Mouse (Mus musculus) embryonic facial prominence, embryonic 13.5 days (tissue): ENCODE results near the gene Zfp277. TPM values are rescaled to one million over a fixed set of nuclear protein-coding genes. Genes with fewer than 3 reads are reported as not detected.

Source experiments
- ATAC-seq: fragments of 200-750 bp; cut with Nextera tagmentation; 2 replicates; pipeline ENCODE4 v1.8.0; 2017; ENCODE audit warnings: low read depth; ENCODE audit not compliant: insufficient number of reproducible peaks, insufficient read depth, low FRiP score, low TSS enrichment
- H3K27ac ChIP-seq: fragments of 300-500 bp; sonication (generic); 2 replicates; pipeline ENCODE4 v1.5.1; 2015; ENCODE audit warnings: moderate library complexity, mild to moderate bottlenecking, inconsistent platforms
- H3K27me3 ChIP-seq: fragments of 300-500 bp; sonication (generic); 2 replicates; pipeline ENCODE4 v1.6.1; 2015; ENCODE audit warnings: mild to moderate bottlenecking, inconsistent platforms
- H3K36me3 ChIP-seq: fragments of 300-500 bp; sonication (generic); 2 replicates; pipeline ENCODE4 v1.6.1; 2015; ENCODE audit warnings: mild to moderate bottlenecking, inconsistent platforms
- H3K4me1 ChIP-seq: fragments of 300-500 bp; sonication (generic); 2 replicates; pipeline ENCODE4 v1.6.1; 2015; ENCODE audit warnings: inconsistent platforms
- H3K4me2 ChIP-seq: fragments of 300-500 bp; sonication (generic); 2 replicates; pipeline ENCODE4 v1.6.1; 2015; ENCODE audit warnings: moderate library complexity, mild to moderate bottlenecking, inconsistent platforms
- H3K4me3 ChIP-seq: fragments of 300-500 bp; sonication (generic); 2 replicates; pipeline ENCODE4 v1.5.1; 2015; ENCODE audit warnings: mild to moderate bottlenecking, inconsistent platforms
- H3K9ac ChIP-seq: fragments of 300-500 bp; sonication (generic); 2 replicates; pipeline ENCODE4 v1.6.1; 2015; ENCODE audit warnings: mild to moderate bottlenecking, inconsistent platforms
- H3K9me3 ChIP-seq: fragments of 300-500 bp; sonication (generic); 2 replicates; pipeline ENCODE4 v1.6.1; 2016; ENCODE audit warnings: inconsistent platforms
- WGBS: fragments of 180-500 bp; shearing (Covaris S2); methylation state at CpG from one replicate; pipeline ENCODE4 v1.1.7; 2015; ENCODE audit warnings: mixed read lengths; 5-methylcytosine and 5-hydroxymethylcytosine counted together
- polyA plus RNA-seq: library from polyadenylated mRNA; unstranded; fragments of >200 nt; fragmentation: Nextera tagmentation; extraction: Ambion mirVana; gene quantifications from 2 replicates; pipeline ENCODE4 v1.2.1, GENCODE M21; 2015

The Zfp277 gene
- polyA plus RNA-seq, 1 experiment from 2014 or later, result 39.3 TPM

DNA sequence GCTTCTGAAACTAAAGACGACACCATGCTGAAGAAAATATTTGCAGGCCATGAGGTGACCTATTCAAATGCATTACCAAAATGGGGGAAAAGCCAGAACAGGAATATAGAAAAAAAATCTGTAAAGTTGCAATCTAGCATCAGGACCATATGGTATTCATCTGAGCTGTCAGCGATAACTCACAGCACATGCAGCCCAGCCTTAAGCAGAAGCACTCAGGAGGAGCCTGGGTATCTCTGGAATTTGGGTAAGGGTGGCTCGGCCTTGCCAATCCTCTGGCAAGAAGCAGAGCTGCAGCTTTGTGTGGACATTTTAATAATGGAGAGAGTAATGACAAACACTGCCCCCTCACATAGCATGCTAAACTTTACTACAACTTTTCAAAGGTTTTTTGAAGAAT is 15.7 kb downstream of the Zfp277 start:
- 17% methylated on average over 3 of the region's 3 CpGs for WGBS
- H3K9me3 ChIP-seq, result no peaks in the 10 kb centered on the region
- H3K9ac ChIP-seq, result no peak overlapping the region
- ATAC-seq, result 0 out of 2 replicates have a peak, but pooled peaks have one; percentile 62
- H3K27me3 ChIP-seq, result no peaks in the 10 kb centered on the region
- H3K4me3 ChIP-seq, result no peak overlapping the region
- H3K4me2 ChIP-seq, result no peak overlapping the region
- H3K27ac ChIP-seq, result 0 out of 2 replicates have a peak overlapping the region, but pooled peaks have one; percentile 13
- H3K4me1 ChIP-seq, result peaks cover 21% of the 10 kb centered on the region
- H3K36me3 ChIP-seq, result no peaks in the 10 kb centered on the region

DNA sequence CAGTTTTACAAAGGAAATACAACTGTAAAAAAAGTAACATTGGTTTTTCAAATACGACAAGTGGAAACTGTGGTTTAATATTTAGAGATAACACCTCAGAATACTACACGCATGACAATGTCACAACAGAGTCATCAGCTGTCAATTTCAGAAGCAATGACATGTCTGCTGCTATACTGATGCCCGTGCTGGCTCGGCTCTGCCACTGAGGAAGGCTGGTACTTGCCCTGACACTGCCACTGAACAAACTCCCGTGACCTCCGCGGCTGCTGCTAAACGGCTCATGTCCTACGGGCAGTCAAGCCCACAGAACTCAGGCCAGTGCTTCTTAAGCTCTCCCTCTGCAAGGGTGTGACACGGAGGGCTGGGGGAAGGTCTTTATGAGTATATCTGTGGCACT is 18.1 kb downstream of the Zfp277 start:
- Histone ChIP-seq H3K36me3 (no peaks in the 10 kb centered on the region), H3K4me1 (peaks cover 21% of the 10 kb centered on the region), H3K4me2 (no peak overlapping the region), H3K27me3 (no peaks in the 10 kb centered on the region), H3K9ac (no peak overlapping the region), H3K9me3 (no peaks in the 10 kb centered on the region), H3K27ac (no peak overlapping the region), H3K4me3 (no peak overlapping the region)
- no peak for ATAC-seq
- 82% methylated on average over 10 of the region's 10 CpGs for WGBS

DNA sequence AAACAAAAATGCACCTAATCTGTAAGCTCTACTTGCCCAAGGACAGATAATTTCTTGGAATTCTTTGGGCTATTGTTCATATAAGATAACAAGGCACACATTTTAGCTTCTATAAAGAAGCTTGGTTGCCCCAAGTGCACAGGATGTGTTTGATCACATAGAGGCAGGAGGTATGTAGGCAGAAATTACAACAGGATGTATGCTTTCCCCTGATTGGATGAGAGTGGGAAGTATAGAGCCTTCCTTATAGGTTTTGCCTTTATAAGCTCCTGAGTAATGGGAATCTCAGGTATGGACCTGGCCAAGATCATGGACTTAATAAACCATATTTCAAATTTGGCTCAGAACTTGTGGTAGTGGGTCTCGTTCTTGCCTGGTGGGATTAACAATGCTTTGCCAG is 20.7 kb downstream of the Zfp277 start:
- no peak for ATAC-seq
- 83% methylated on average over 1 of the region's 1 CpGs for WGBS
- Histone ChIP-seq H3K27ac (no peak overlapping the region), H3K9ac (no peak overlapping the region), H3K4me1 (peaks cover 7% of the 10 kb centered on the region), H3K27me3 (no peaks in the 10 kb centered on the region), H3K36me3 (no peaks in the 10 kb centered on the region), H3K4me3 (no peak overlapping the region), H3K9me3 (no peaks in the 10 kb centered on the region), H3K4me2 (no peak overlapping the region)

DNA sequence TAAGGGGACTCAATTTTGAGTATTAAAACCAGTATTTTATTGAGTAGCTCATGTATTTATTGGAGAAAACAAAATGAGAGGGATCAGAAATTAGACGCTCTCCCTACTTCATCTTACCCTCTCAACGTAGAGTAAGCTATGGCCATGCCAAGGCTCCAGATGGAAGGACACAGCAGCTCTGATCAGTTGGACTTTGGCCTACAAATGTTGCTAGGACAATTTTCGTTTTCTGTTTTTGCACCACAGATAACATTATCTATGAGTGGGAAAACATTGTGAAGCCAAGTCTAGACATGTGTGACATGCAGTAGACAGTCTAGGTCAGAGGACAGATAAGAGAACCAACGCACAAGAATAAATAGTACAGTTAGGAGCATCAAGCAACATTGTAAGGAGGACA is 28.4 kb downstream of the Zfp277 start:
- Histone ChIP-seq H3K4me1 (no peaks in the 10 kb centered on the region), H3K36me3 (no peaks in the 10 kb centered on the region)

DNA sequence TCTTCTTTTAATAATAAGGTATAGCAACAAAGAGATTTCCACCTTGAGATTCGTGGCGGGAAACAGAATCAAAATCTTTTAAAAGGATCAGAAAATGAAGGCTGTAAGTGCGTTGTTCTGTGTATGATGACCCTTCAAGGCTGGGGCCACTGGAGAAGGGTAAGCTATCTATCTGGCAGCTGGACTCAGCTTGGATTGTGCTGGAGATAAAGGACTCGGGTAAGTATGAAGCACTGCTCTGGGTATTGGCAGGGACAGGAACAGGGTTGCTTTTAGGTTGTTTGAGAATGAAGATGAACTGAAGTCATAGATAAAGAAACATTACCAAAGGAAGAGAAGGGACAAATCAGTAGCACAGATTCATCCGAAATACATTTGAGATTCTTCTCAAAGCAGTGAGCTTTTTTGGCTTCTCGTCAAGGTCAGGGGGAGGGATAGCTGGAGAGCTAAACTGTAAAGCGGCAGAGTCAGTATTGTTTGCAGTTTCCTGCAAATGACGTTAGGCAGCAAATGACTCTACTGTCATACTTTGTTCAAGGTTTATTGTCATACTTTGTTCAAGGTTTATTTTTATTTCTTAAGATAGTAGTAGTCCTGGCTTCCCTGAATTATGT is 30.3 kb downstream of the Zfp277 start:
- Histone ChIP-seq H3K36me3 (0 out of 2 replicates have a peak, but pooled peaks cover 4% of the 10 kb centered on the region), H3K4me2 (no peak overlapping the region), H3K27ac (no peak overlapping the region), H3K4me1 (no peaks in the 10 kb centered on the region), H3K9me3 (no peaks in the 10 kb centered on the region), H3K9ac (no peak overlapping the region), H3K27me3 (no peaks in the 10 kb centered on the region), H3K4me3 (no peak overlapping the region)
- no peak for ATAC-seq
- 85% methylated on average over 8 of the region's 8 CpGs for WGBS

More for the DNA sequence above, 28.4 kb downstream of the Zfp277 start:
- no peaks in the 10 kb centered on the region for H3K9me3 ChIP-seq
- H3K4me2 ChIP-seq, result no peak overlapping the region
- H3K27me3 ChIP-seq, result no peaks in the 10 kb centered on the region
- no peak overlapping the region for H3K9ac ChIP-seq
- ATAC-seq, result no peak
- H3K4me3 ChIP-seq, result no peak overlapping the region
- 94% methylated on average over 4 of the region's 4 CpGs for WGBS
- H3K27ac ChIP-seq, result no peak overlapping the region

DNA sequence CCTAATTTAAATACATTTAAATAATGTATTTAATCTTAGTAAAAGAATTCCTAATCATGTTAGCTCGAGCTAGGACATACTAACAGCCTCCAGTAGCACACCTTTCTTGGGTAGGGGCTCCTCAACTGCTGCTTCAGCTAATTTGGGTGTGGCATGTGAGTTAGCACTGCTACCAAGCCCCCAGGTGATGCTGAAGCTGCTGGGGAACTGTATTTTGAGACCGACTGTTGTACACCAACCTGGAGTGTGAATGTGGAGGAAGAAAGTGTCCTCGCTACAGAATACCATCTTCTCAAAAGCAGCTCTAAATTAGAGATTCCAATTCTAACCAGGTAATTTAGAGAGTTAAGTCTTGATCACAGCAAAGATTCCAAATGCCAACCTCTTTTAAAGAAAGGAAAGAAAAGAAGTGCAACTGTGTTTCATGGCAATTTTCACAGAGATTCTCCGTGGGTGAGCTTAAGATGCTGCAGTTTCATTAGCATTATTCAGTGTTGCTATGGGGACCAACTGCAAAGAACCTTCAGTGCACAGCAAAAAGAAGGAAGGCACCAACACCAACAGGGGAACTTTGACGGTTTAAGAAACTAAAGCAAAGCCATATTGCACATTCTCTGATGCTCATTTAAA is 30.9 kb downstream of the Zfp277 start:
- Histone ChIP-seq H3K4me3 (no peak overlapping the region), H3K9ac (no peak overlapping the region), H3K36me3 (peaks cover 5% of the 10 kb centered on the region), H3K27ac (no peak overlapping the region), H3K27me3 (no peaks in the 10 kb centered on the region), H3K4me1 (no peaks in the 10 kb centered on the region), H3K4me2 (no peak overlapping the region), H3K9me3 (0 out of 2 replicates have a peak, but pooled peaks cover under 1% of the 10 kb centered on the region)
- no peak for ATAC-seq
- WGBS, result 65% methylated on average over 5 of the region's 5 CpGs

DNA sequence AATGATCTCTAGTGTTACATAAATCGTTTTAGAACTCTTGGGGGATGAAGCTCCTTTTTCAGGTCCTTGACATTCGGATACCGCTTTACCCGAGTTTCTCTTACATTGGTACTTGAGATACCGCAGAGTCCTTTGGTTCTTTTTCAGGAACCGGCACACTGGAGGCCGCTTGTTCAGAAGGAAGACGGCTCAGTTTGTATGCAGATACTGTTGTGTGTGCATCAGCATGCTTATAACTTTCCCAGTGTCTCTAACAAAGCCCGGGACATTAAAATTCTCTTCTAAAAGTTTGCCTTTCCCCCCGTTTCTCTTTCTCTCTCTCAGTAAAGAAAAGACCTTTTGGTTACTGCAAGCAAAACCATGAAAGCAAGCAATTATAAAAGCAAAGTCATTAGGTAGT is 45.9 kb downstream of the Zfp277 start:
- 92% methylated on average over 10 of the region's 10 CpGs for WGBS
- no peak for ATAC-seq

DNA sequence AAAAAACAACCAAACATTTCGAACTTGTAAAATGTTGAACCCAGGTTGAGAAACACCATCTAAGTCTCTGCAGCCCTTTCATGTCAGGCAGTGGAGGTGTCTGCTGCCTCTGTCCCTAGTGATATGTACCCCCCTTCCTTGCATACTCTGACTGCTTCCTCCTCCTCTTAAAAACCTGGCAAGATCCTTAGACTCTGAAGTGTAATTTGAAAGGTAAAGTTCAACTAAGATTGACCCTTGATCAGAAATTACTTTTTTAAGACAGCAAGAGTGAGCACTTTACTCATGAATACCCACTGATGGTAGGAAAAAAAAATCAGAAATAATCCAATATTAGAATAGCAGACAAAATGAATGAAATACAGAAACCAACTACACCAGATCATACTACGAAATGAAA is 46.3 kb downstream of the Zfp277 start:
- H3K27ac ChIP-seq, result no peak overlapping the region
- 95% methylated on average over 2 of the region's 2 CpGs for WGBS
- ATAC-seq, result no peak
- no peak overlapping the region for H3K4me3 ChIP-seq
- H3K27me3 ChIP-seq, result no peaks in the 10 kb centered on the region
- peaks cover 5% of the 10 kb centered on the region; the same call in 1 of the 2 replicates for H3K9me3 ChIP-seq
- no peak overlapping the region for H3K9ac ChIP-seq
- H3K36me3 ChIP-seq, result no peaks in the 10 kb centered on the region
- H3K4me2 ChIP-seq, result no peak overlapping the region
- H3K4me1 ChIP-seq, result no peaks in the 10 kb centered on the region

More for the DNA sequence above, 45.9 kb downstream of the Zfp277 start:
- Histone ChIP-seq H3K4me3 (no peak overlapping the region), H3K9ac (no peak overlapping the region), H3K4me1 (no peaks in the 10 kb centered on the region), H3K4me2 (no peak overlapping the region), H3K27me3 (no peaks in the 10 kb centered on the region), H3K9me3 (peaks cover 5% of the 10 kb centered on the region; the same call in 1 of the 2 replicates), H3K27ac (no peak overlapping the region), H3K36me3 (no peaks in the 10 kb centered on the region)

DNA sequence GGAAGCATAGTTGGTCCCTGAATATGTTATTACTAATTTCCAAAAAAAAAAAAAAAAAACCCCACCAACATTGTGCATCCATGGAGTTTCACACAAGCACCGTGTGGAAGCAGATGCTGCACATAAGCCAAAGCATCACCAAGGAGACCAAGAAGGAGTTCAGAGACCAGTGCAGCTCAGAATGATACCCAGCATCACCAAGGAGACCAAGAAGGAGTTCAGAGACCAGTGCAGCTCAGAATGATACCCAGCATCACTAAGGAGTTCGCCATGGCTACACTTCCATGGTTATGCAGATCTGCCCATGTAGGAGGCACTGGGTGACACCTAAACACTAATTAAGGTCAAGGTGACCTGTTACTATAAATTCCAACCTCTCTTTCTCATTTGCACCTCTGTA is 46.8 kb downstream of the Zfp277 start:
- WGBS, result 91% methylated on average over 2 of the region's 2 CpGs

DNA sequence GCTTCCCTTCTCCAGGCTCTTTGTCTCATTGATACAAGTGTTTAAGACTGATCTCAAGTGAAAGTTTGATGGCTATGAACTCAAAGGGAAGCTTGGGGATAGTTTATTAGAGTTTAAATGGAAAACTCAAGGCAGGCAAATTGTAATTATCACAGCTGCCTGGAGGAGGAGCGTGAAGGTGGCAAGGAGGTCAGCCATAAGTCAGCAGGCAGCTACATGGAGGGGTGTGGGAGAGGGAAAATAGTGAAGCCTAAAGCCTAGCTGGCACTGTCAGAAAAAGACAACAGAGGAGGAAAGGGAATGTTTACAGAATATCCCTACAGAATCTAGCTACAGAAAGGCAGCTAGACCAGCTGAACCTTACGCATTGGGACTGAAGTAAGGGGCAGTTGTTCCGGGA is 52.8 kb downstream of the Zfp277 start:
- H3K27me3 ChIP-seq, result no peaks in the 10 kb centered on the region
- WGBS, result 83% methylated on average over 3 of the region's 3 CpGs
- H3K36me3 ChIP-seq, result no peaks in the 10 kb centered on the region
- no peak overlapping the region for H3K9ac ChIP-seq
- ATAC-seq, result no peak
- no peak overlapping the region for H3K4me2 ChIP-seq
- peaks cover 4% of the 10 kb centered on the region for H3K4me1 ChIP-seq
- H3K27ac ChIP-seq, result no peak overlapping the region
- H3K4me3 ChIP-seq, result no peak overlapping the region
- H3K9me3 ChIP-seq, result peaks cover 5% of the 10 kb centered on the region; the same call in 1 of the 2 replicates

More for the DNA sequence above, 46.8 kb downstream of the Zfp277 start:
- H3K27ac ChIP-seq, result no peak overlapping the region
- no peaks in the 10 kb centered on the region for H3K4me1 ChIP-seq
- ATAC-seq, result no peak
- H3K27me3 ChIP-seq, result no peaks in the 10 kb centered on the region
- H3K9ac ChIP-seq, result no peak overlapping the region
- H3K9me3 ChIP-seq, result peaks cover 5% of the 10 kb centered on the region; the same call in 1 of the 2 replicates
- no peaks in the 10 kb centered on the region for H3K36me3 ChIP-seq
- H3K4me3 ChIP-seq, result no peak overlapping the region
- H3K4me2 ChIP-seq, result no peak overlapping the region

DNA sequence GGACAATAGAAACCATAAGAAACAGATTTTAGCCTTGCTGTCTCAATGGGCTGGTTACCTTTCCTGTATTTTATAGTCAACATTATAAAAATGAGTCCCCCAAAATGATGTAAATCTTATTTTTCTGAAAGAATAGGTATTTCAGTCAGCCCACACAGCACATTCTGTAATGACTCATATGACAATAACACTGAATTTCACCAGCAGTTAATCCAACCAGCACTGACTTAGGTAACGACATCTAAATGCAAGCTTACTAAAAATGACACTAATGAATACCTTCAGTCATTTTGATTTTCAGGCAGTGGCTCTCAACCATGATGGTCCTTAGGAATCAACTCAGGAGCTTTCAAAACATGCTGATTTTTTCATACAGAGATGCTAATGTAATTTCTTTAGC is 54.4 kb downstream of the Zfp277 start:
- ATAC-seq, result no peak

DNA sequence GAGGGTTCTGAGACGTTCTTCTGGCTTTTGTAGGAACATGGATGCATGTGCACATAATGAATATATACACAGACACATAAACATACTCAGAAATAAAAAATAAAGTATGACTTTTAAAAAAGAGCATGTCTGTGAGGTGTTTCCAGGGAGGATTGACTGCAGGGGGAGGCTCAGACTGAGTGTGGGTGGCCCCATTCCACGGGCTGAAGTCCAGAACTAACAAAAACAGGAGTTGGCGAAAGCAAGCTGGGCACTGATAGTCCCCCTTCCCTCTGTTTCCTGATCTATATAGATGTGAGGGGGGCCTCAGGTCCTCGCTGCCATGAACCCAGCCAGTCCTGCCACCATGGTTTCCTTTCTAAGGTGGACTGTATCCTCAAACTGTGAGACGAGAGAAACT is 57.9 kb downstream of the Zfp277 start:
- Histone ChIP-seq H3K36me3 (no peaks in the 10 kb centered on the region), H3K27ac (0 out of 2 replicates have a peak overlapping the region, but pooled peaks have one; percentile 44), H3K4me1 (peaks cover 15% of the 10 kb centered on the region), H3K4me3 (no peak overlapping the region), H3K27me3 (no peaks in the 10 kb centered on the region), H3K9ac (no peak overlapping the region), H3K9me3 (no peaks in the 10 kb centered on the region), H3K4me2 (no peak overlapping the region; the same call in 1 of the 2 replicates)
- WGBS, result 50% methylated on average over 5 of the region's 5 CpGs
- ATAC-seq, result no peak

More for the DNA sequence above, 54.4 kb downstream of the Zfp277 start:
- H3K4me1 ChIP-seq, result peaks cover 15% of the 10 kb centered on the region
- H3K36me3 ChIP-seq, result no peaks in the 10 kb centered on the region
- H3K9ac ChIP-seq, result no peak overlapping the region
- H3K9me3 ChIP-seq, result no peaks in the 10 kb centered on the region
- no peaks in the 10 kb centered on the region for H3K27me3 ChIP-seq
- no peak overlapping the region for H3K4me2 ChIP-seq
- 78% methylated on average over 1 of the region's 1 CpGs for WGBS
- no peak overlapping the region for H3K4me3 ChIP-seq
- H3K27ac ChIP-seq, result no peak overlapping the region
